Mouse (Mus musculus) leukemia stem cell, adult 10-12 weeks (primary cell): Measurements from ENCODE around the gene Mical3. TPM values are rescaled to one million over a fixed set of nuclear protein-coding genes. Genes with fewer than 3 reads are reported as not detected.

Source experiments
- polyA plus RNA-seq: library from polyadenylated mRNA; stranded (reverse); fragments of >175 nt; gene quantifications from 2 replicates; pipeline ENCODE4 v1.2.3, GENCODE M21; 2012; ENCODE audit warnings: low replicate concordance

Gene Mical3
- polyA plus RNA-seq: 89.3 and 96.2 TPM in 2 replicates

DNA sequence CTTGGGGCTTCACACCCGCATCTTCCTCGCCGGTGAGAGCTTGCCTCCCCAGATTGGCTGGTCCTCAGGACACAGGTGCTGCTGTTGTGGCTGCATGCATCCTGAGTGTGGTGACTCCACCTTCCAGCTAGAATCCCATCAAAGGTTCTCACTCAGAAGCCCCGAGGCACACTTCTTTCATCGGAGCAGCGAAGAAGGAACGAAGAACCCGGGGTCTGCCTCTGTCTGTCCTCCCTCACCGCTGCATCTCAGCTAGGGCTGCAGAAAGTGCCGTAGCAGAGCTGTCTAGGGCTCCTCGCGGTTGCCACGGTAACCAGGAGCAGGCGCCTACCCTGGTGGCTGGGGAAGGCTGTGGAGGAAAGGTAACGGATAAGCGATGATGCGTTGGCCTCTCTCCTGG, at the start of gene Mical3:
Gene Mical3, minus strand, starts transcription at position 227 of the 400 bp plus-strand sequence.

DNA sequence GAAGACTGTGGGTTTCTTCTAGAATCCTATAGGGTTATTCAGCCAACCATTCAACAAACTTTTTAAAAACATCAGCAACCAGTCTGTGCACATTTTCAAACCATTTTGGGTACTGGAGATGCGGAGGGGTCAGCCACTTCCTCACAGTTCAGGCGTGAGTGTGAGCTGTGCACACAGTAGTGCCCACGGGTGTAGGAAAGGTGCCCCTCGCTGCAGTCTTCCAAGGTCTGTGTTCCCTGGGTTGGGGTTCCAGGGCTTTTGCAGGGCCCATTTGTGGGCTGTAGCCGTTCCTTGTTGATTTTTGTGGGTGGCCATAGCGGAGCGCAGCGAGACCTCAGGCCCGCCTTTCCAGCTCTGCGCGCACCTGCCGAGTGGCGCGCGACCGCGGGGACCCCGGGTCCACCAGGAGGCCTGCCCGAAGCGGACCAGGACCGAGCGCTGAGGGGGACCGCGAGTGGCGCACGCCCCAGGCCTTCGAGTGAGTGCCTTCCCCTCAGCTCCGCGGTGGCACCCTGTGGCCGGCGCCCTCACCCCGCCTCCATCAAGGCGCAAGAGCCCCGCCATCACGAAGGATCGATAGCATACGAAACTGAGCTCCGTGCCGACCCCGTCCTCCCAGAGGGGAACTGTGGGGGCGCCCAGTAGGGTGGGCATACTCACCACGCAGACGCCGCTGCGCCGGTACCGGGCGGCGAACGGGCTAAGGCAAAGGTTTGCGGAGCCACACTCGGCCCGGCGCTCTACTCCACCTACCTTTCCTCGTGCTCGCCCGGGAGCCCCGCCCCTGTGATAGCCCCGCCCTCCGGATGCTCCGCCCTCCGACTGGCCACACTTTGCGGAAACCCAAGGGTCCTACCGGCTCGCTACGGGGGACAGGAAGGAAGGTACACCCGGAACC, 214.5 kb downstream of the Mical3 start, which contains the start of gene Bid:
Gene Bid, minus strand, starts transcription at position 780 of the 898 bp plus-strand sequence.

Other genes starting within 250 kb of the Mical3 start
- 6.6 and 13.5 TPM in 2 replicates for gene Bid, start 214.1 kb downstream of the Mical3 start, polyA plus RNA-seq
- 1.3 and 3.8 TPM in 2 replicates for gene Pex26, start 52.7 kb upstream of the Mical3 start, polyA plus RNA-seq
- gene Tuba8, start 79.7 kb upstream of the Mical3 start, polyA plus RNA-seq: 0.17 TPM in 1 of 2 replicates, not detected in the other
- 0.26 and 1.7 TPM in 2 replicates for gene Usp18, start 114.9 kb upstream of the Mical3 start, polyA plus RNA-seq
- 0.47 and 1.5 TPM in 2 replicates for gene Slc6a13, start 169.2 kb upstream of the Mical3 start, polyA plus RNA-seq
- 0.19 TPM in 1 of 2 replicates, not detected in the other for gene Slc6a12, start 212.1 kb upstream of the Mical3 start, polyA plus RNA-seq